Comparison of ENCODE assay signal across 27 mouse cellular contexts in genomic region chr4:101617742-101618141, GRCm38 (mm10). TPM values are rescaled to one million over a fixed set of nuclear protein-coding genes. Genes with fewer than 3 reads are reported as not detected.
DNase-seq lines count a peak whose midpoint lies in the region; TF ChIP-seq lines count a peak whose summit lies in the region.
"Had no signal": no experiment of that assay in that cellular context is flagged by ENCODE, and none has a peak within 500 bp of the region (broad histone marks: within the 10 kb centered on the region; RNA-seq: fewer than 3 reads in every experiment).

No protein-coding gene starts in this region.

- H3K4me1 ChIP-seq in heart, adult 2 months (ENCODE audit: control insufficient read depth, insufficient read depth, low read length), result no peaks in the 10 kb centered on the region
- H3K4me1 ChIP-seq: forebrain, embryonic 13.5 days; heart, embryonic 13.5 days; limb, embryonic 10.5 days; lung, embryonic 15.5 days; megakaryocyte, embryonic 14.5 days; midbrain, embryonic 13.5 days; neural tube, embryonic 12.5 days; stomach, embryonic 15.5 days had no signal

- TF ChIP-seq POLR2A in heart, adult 2 months (IDR thresholded peaks at IDR 0.05; ENCODE audit: insufficient read depth, low read depth, low read length), result no peak

- peak; percentile 36 for TF ChIP-seq CTCF in heart, adult 2 months (IDR thresholded peaks at IDR 0.05)
- peak; percentile 23 for TF ChIP-seq CTCF in left cerebral cortex, adult 2 months (IDR thresholded peaks at IDR 0.05)

- no peaks in the 10 kb centered on the region for H3K36me3 ChIP-seq in heart, adult 2 months (ENCODE audit: control insufficient read depth, insufficient read depth, low read length)
- no peaks in the 10 kb centered on the region for H3K36me3 ChIP-seq in splenic B cell, adult 2 months (ENCODE audit: control insufficient read depth, insufficient read depth, low read length, poor library complexity, severe bottlenecking)
- H3K36me3 ChIP-seq: heart, embryonic 13.5 days; limb, embryonic 10.5 days; lung, embryonic 15.5 days; stomach, embryonic 15.5 days had no signal

- no peak for TF ChIP-seq EP300 in heart, adult 2 months (IDR thresholded peaks at IDR 0.05; ENCODE audit: insufficient read depth, low read depth, low read length)

- H3K4me3 ChIP-seq in heart, adult 2 months, result no peak overlapping the region
- no peak overlapping the region for H3K4me3 ChIP-seq in left cerebral cortex, adult 2 months
- H3K4me3 ChIP-seq: forebrain, embryonic 13.5 days; heart, embryonic 13.5 days; limb, embryonic 10.5 days; lung, embryonic 15.5 days; megakaryocyte, embryonic 14.5 days; midbrain, embryonic 13.5 days; neural tube, embryonic 12.5 days; stomach, embryonic 15.5 days had no signal

- WGBS in heart, adult 2 months, result 61% methylated on average over 2 of the region's 2 CpGs

- H3K9ac ChIP-seq in heart, adult 2 months (ENCODE audit: low read depth, low read length), result no peak overlapping the region
- H3K9ac ChIP-seq: forebrain, embryonic 13.5 days; heart, embryonic 13.5 days; lung, embryonic 15.5 days; midbrain, embryonic 13.5 days; neural tube, embryonic 12.5 days; stomach, embryonic 15.5 days had no signal

- H3K79me2 ChIP-seq in heart, adult 2 months (replicated peaks; ENCODE audit: control insufficient read depth, insufficient read depth, low read length), result no peaks in the 10 kb centered on the region

- no peaks in the 10 kb centered on the region for H3K27me3 ChIP-seq in heart, adult 2 months (ENCODE audit: control insufficient read depth, insufficient read depth, low read length)
- H3K27me3 ChIP-seq in splenic B cell, adult 2 months (ENCODE audit: control insufficient read depth, insufficient read depth, low read length, poor library complexity, severe bottlenecking), result no peaks in the 10 kb centered on the region
- H3K27me3 ChIP-seq: forebrain, embryonic 13.5 days; heart, embryonic 13.5 days; lung, embryonic 15.5 days; midbrain, embryonic 13.5 days; neural tube, embryonic 12.5 days; stomach, embryonic 15.5 days had no signal

- intact Hi-C loops in heart, adult 2 months (cut with DNase I), result no loop called here
- intact Hi-C loops in left cerebral cortex, adult 2 months (cut with DNase I), result no loop called here

- no peak for DNase-seq in heart, adult 2 months
- no peak for DNase-seq in heart, adult 18-20 months
- DNase-seq in left cerebral cortex, adult 2 months (ENCODE audit: extremely low spot score in 1 of 2, low spot score in 2 of 2), result no peak
- no peak for DNase-seq in left cerebral cortex, adult 18-20 months (ENCODE audit: low spot score in 2 of 2)
- peak; percentile 7 for DNase-seq in 416B (ENCODE audit: low read depth)
- peak; percentile 5 for DNase-seq in splenic B cell, adult 2 months (ENCODE audit: low read depth, low spot score)
- DNase-seq in layer of hippocampus, postnatal 14 days (ENCODE audit: low spot score in 2 of 2), result no peak
- DNase-seq: adrenal gland, postnatal 10 days; B cell, adult 2 months; cerebellum, adult 9-10 months; gastrocnemius, postnatal 10 days; heart, adult 11 months; heart, postnatal 14 days; kidney, adult 9 months; kidney, postnatal 36 days; liver; lung, postnatal 36 days; thymus, adult 2 months; thymus, postnatal 4 days had no signal

- H3K27ac ChIP-seq in heart, adult 2 months, result no peak overlapping the region
- no peak overlapping the region for H3K27ac ChIP-seq in left cerebral cortex, adult 2 months
- H3K27ac ChIP-seq: forebrain, embryonic 13.5 days; heart, embryonic 13.5 days; limb, embryonic 10.5 days; lung, embryonic 15.5 days; midbrain, embryonic 13.5 days; neural tube, embryonic 12.5 days; stomach, embryonic 15.5 days had no signal

RNA-seq across cellular contexts. Expression of gene Leprot, which starts 29.8 kb away (rescaled TPM):
- total RNA-seq in heart, adult 2 months (2021), result 10 to 100 TPM; 24.2 to 30.2 TPM
- polyA plus RNA-seq in heart, adult 2 months (2012; rRNA removed), result 37.9 and 59.2 TPM in 2 replicates
- total RNA-seq in heart, adult 18-20 months (2021), result 10 to 100 TPM; 22.3 to 27.5 TPM
- 10 to 100 TPM; 23.5 to 26.4 TPM for total RNA-seq in left cerebral cortex, adult 2 months (2021)
- total RNA-seq in left cerebral cortex, adult 18-20 months (2021), result 10 to 100 TPM; 25.8 to 26.9 TPM
- total RNA-seq in layer of hippocampus, postnatal 14 days (2021), result 10 to 100 TPM; 28.1 to 33.2 TPM

Comparison
In these comparisons a context has a peak if more than half of its experiments do, and no peak if none do; other contexts are left out.
1. DNase-seq: peak in 416B (single experiment) and splenic B cell, adult 2 months (single experiment); none in heart, adult 2 months (0 of 2), heart, adult 18-20 months (0 of 2), left cerebral cortex, adult 2 months (0 of 2), left cerebral cortex, adult 18-20 months (0 of 2) and layer of hippocampus, postnatal 14 days (0 of 2).